Mouse (Mus musculus): ENCODE data around the gene Mapk7.

The Mapk7 gene

DNA sequence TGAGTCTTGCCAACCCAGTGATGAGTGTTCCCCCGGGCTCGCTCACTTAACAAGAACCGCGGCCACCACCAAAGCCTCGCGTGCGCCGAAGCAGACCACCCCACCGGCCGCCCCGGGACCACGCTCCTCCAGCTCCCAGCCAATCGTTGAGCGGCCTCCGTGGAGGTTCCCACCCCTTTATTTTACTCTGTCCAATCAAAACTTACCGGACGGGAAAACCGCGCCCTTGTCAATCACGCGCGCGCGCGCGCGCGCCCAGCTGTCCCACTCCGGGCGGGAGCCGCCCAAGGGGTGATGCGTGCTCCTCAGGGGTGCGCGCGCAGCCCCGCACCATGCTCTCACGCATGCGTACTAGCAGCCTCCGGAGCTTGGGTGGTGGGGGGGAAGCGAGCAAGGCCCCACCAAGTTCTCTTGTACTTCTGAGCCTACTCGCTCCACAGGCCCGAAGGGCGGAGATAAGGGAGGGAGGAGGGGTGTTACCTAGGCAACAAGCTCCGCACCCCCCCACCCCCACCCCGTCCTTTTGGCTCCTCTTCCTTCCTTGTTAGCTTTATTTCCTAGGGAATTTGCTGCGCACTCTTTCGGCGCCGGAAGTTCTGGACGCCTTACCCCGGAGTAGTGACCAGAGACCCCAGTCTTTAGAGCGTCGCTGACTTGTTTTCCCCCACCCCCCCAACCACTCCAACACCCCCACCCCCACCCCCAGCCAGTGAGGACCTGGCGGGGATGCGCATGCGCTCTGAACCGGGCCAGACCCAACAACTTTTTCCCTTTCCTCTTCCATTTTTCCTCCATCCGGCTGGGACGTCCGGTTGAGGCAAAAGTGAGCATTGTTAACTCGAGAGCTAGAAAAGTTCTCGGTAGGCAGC lies at the start of gene Mapk7:
TSS of gene Mapk7 (minus strand) at position 278 of the 869 bp plus-strand sequence.
- in situ Hi-C loops (cut with MboI, MseI), result no loop called here

DNA sequence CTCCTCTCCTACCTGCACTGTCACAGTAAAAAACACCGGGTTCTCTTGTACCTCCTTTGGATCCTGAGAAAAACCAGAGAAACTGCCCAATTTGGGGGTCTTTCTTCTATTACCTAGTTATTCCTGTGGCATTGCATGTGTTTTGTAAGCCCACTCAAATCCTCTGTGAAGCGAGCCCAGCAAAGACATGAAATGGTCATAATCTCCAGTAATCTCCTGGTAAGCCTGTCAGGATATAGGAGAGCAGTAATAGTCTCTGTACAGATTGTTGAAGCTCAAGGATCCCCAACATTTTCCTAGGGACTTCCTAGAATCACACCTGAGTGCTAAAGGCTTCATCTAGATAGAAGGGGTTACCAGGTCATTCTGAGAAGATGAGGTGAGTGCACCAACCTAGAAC lies 46.9 kb upstream of the Mapk7 start:
- in situ Hi-C loops (cut with MboI, MseI), result no loop called here

DNA sequence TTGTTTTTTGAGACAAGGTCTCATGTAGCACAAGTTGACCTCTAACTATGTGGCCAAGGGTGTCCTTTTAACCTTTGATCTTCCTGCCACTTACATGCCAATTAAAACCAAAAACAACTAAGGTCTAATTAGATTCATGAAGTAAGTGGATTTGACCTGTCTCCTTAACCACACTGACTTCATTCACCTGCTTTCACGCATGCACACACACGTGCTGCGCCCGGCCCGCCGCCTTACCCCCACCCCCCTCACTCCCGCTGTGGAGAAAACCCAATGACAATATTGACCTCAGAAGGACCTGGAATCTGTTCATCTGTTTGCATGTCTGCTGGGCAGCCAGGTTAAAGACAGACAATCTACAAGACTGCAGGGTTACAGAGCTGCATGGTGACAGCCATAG lies 46.4 kb upstream of the Mapk7 start:
- in situ Hi-C loops (cut with MboI, MseI), result no loop called here

DNA sequence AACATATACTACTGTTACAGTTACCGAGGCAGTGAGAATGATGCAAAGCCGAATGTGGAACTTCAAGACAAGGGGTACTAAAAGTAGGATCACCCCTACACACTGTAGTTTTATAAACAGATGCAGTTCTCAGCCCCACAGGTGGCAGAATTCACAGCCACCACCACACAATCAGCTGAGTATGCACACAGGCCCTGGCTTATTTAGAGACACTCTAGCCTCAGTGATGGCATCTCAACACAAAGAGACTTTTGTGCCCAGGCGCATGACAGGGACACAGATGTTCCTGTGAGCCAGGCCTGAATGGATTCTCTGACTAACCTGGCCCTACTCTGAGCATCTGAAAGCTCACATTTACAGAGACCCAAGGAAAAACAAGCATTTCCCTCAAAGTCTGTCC lies 43.2 kb upstream of the Mapk7 start:
- in situ Hi-C loops (cut with MboI, MseI), result no loop called here

DNA sequence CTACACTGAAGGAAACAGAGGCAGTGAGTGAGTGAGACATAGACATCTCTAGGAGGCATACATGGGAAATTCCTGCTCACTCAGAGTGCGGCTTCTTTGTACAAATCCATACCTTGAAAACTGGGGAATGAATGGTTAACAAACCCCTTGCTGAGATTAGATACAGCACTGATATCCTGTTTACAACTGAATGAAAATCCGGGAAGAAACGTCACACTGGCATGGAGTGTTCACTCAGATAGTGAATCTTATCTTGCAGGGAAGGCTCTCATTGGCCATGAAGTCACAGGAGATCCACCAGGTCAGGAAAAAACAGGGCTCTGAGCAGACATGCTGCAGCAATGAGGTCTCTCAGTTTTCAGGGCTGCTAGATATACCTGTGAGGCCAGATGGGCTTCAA lies 42.7 kb upstream of the Mapk7 start:
- in situ Hi-C loops (cut with MboI, MseI), result no loop called here

DNA sequence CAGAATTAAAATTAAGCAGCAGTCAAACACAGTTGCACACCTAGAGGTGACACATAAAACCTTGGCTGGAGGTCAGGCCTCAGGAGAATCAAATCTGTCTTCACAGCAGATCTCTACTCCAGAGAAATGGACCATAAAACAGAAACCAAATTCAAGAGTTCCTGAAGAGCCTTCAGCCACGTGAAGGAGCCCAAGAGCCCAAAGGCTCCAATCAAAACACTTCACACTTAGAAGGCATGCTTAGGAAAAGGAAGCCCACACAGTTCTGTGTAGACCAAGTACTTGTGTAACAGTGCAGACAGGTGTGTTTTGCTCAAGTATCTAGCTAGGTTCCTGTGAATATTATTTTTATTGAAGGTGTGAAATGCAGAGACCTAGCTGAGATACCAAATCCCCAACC lies 41.3 kb upstream of the Mapk7 start:
- in situ Hi-C loops (cut with MboI, MseI), result no loop called here

DNA sequence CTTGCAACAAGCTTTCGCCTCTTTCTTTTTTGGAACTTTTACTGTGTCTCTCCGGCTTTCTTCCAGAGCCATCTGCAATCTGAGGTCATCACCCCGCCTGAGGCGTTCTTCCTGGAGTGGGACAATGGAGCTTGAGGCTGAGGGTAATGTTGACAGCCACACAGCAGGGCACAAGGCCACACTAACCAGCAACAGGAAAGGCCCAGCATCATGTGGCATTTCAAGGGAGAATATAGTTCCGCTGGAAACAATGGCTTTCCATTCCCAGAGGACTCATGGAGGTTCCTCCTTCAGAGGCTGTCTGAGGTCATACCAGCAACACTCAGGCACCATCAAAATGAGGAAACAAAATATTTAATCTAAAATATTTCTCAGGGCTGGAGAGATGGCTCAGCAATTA lies 39.4 kb upstream of the Mapk7 start:
- in situ Hi-C loops (cut with MboI, MseI), result no loop called here

DNA sequence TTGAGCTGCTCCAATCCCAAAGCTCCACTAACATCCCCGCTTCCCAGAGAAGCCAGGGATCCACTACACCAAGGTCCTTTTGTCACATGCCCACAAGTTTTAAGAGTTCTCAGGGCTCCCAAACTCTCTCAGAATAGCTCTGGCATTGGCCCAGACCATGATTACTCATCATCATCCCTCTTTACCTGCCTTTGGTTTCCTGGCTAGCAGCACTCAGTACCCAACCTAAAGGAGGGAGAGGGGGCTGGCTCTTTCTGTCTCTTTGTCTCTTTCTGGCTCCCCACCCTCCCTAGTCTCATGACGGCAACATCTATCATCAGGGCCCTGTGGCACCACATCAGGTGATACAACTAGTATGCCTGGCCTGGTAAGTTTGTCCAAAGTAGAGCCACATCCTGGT lies 38.6 kb upstream of the Mapk7 start:
- in situ Hi-C loops (cut with MboI, MseI), result no loop called here

DNA sequence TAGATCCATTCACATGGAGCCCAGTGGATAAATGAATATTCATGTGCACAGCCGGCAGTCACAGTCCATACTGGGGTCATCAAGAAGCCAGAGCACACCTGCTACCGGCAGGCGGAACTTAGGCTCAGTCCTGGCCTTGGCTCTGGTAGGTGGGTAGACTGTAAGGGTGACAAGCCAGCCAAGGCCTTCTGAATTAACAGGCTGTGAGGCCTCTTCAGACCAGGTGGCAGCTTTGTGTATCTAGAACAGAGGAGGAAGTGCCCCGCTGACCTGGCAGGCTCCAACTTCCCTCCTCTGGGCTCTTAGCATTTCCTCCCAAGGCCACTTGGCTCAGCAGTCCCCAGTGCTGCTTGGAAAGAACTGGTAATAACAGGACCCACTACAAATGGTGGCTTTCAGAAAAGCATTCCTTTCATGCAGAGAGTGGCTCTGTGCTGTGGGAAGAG lies 35.1 kb upstream of the Mapk7 start:
- in situ Hi-C loops (cut with MboI, MseI), result no loop called here

DNA sequence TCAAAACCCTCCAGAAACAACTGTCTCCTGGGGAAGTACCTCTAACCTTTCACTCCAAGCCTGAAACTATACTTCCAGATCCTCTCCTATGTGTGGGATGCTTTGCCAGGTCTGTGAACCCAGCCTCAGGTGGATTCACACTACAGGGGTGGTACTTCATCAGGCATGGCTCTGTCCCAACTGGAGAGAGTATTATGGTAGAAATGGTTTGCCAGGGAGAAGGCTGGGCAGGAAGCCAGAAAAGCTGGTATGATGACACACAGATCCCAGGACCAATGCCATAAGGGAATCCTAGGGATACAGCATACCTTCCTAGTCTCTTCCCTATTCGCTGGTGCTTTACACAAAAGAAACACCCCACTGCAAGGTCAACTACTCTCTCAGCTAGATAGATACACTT lies 32.7 kb upstream of the Mapk7 start:
- in situ Hi-C loops (cut with MboI, MseI), result no loop called here

DNA sequence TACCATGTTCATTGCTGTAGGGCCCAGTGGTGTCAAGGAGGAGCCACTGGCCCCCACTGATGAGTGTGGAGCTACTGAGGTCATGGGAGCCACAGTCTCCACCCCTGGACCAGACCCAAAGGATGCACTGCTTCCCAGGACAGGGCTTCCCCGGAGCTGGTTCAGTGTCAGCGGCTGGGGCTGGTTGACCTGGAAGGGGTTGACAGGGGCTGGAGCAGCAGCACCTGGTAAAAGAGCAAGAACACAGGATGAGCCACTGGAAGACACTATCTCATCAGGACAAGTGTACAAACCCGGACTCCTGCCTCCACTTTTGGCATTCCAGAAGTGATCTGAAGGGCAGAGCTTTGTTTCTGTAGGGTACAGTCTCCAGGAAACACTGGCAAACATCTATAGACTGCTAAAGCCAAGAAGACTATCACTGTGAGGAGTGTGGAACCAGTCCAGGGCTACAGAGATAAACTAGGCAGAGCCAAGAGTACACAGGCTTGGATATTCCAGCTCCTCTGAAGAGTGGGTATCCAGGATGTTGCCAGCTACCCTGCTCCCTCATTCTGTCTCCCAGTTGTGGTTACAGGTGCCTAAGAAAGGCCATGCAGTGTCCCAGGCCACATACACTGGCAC lies 25.4 kb upstream of the Mapk7 start:
- in situ Hi-C loops (cut with MboI, MseI), result no loop called here

DNA sequence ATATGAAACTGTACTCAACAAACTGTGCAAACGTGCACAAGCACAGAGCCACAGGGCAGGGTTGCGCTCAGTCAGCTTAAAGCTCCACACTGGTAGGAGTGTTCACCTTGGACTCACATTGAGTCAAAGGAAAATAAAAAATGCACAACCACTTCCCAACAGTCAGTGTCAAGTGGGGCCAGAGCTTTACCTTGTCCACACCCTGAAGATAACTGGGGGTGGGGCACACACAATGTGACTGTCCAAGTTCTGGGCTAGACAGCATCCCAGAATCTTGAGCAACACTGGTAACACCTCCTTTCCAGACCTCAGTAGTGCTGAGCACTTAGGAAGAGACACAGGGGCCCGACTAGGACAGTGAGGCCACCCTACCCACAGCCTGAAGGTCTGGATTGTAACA lies 24.7 kb upstream of the Mapk7 start:
- in situ Hi-C loops (cut with MboI, MseI), result no loop called here

DNA sequence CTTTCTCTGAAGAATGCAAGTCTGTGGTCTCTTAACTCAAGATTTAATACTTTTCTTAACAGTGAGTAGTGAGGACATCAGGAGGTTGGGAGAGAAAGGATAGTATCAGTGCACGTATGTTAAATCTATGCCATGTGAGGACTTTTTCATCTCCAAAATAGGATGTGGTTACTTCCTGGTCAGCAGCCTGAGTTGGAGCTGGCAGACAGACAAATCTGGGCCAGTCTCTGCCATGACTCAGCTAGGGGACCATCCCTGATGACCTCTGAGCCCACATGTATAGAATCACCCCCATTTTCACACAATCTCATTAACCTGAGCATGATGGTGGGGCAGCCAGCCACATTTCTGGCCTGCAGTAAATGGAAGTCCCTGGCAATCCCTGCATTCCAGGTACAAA lies 23.8 kb upstream of the Mapk7 start:
- in situ Hi-C loops (cut with MboI, MseI), result no loop called here

DNA sequence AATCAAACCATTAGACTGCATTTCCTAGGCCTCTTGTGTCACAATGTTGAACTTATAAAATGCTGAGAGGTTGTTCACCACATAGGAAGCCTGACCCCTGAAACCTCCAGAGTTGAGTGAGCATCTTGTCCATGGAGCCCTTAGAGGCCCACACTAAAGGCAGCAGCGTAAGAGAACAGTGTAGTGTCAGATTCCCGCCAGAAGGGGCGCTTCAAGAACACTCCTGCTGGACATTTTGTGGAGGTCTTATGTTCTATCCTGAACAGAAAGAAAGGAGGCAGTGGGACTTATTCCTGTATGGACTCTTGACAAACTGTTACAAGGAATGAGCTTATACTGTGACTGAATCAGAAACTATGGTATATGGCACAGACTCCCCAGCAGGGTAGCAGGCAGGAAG lies 20.7 kb upstream of the Mapk7 start:
- in situ Hi-C loops (cut with MboI, MseI), result no loop called here

DNA sequence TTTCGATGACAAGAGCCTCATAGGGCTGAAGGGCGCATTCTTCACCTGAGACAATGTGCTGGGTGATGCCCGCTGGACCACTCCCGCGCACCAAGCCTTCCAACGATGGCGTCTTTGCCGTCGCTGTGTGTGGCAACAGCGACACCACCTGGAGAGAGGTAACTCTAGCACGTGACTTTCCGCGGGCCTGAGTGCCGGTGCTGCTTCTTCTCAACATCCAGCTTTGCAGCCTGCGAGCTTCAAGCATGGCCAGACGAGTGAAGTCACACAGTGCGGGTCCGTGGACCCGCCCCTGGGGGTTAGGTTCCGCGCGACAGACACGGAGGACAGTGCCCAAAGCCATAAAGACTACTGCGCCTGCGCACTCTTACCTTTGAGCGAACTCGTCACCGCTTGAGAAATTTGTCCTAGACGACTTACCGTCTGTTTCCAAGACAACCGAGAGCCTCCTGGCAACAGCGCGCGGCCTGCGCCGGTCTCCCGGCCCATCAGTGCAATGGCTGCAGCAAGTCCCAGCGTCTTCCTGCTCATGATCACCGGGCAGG lies 10.6 kb upstream of the Mapk7 start, which contains the start of gene B9d1:
TSS of gene B9d1 (plus strand) at position 432 of the 545 bp plus-strand sequence.
- in situ Hi-C loops (cut with MboI, MseI), result loop anchor here (5.0 kb wide), 1 partner anchor 92 kb away; no protein-coding TSS in a partner anchor

DNA sequence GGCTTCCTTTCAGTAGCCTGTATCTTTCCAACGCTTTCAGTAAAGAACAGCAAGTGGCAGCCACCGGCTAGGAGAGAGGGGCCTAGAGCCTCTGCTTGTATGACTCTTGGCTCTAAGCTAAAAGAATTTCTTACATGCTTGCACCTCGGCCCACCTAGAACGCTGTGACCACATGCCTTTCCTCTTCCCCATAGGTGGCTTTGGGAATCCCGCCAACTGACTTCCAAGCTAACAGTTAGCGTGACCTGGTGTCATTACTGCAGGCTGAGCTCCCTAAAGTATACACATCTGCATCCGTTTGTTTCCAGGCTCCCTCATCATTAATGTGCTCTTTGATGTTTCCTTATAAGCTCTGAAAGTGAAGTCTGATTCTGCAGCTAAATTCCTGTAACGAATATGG lies 9.7 kb upstream of the Mapk7 start:
- in situ Hi-C loops (cut with MboI, MseI), result no loop called here

DNA sequence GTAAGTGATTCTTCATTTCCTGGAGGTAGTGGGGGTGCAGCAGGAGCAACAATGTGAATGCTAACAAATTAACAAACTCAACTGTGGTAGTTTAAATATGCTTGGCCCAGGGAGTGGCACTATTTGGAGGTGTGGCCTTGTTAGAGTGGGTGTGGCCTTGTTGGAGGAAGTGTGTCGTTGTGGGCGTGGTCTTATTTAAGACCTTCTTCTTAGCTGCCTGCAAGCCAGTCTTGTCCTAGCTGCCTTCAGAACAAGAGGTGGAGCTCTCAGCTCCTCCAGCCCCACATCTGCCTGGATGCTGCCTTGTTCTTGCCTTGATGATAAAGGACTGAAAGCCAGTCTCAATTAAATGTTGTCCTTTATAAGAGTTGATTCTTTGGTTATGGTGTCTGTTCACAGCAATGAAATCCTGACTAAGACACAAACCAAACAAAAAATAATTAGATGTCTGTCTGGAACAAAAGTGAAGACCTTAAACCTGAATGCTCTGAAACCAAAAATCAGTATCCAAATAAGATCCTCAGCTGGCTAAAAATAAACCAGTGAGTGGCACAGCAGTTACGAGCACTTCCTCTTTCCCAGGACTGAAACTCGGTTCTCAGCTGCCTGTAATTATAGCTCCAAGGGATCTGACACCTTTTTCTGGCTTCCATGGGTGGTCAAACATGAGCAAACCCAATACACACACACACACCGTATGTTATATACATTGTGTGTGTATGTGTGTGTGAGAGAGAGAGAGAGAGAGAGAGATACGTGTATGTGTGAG lies 4.7 kb upstream of the Mapk7 start:
- in situ Hi-C loops (cut with MboI, MseI), result no loop called here

DNA sequence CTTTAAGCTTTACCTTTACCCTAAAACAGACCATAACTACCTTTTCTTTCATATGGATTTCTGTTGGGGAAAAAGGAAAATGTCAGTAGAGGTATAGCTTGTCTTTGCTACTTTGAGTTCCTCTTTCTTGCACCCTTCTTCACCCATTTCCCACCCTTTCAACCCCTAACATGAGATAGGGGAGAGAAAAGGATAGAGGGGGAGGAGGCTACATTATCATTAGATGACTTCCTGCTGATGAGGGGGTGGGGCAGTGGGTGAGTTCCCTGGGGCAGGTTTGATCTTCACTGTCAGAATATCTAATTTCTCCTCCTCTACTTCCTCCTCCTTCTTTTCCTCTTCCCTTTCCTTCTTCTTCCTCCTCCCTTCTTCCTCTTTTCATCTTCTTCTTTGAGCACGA lies 3.3 kb upstream of the Mapk7 start:
- in situ Hi-C loops (cut with MboI, MseI), result no loop called here

DNA sequence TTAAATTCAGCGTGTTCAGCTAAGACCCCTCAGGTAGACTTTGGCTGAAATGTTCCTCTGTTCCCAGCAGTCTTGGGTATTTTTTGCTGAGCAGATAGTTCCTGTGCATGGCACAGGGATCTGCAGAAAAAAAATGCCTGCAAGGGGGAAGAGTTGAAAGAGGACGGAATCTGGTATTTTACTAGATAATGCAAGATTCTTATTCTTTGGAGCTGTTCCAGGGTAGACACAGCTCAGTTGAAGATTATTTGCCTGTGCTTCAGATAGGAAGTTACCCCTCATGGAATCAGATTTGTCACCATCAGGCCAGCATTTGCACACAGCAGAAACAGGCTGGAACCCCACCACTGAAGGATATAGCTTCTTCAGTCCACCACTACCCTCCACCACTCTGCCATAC lies 1.3 kb upstream of the Mapk7 start:
- in situ Hi-C loops (cut with MboI, MseI), result no loop called here

DNA sequence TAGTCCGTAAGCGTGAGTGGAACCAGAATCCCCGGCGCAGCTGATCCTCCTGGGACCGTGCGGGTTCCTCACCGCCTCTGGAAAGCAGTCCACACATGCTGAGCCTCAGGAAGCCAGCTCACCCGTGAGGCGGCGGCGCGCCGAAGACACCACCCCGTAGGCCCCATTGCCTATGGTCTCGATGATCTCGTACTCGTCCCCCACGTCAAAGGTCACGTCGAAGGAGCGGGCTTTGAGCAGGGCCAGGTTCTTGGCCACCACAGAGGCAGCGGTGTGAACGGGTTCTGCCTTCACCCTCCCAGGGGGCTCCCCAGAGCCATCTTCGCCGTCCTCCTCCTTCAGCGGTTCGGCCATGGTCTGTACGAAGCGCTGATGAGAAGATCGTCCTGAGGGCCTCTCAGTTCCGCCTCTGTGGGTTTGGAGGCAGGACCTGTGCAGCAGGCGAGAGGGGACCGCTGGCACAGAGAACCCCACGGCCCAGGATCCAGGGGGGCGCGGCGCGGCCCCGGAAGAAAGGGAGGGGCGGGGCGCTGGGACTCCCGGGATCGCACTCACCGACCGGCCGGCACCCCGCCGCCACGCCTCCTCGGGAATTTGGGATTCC lies 579 bp downstream of the Mapk7 start:
- in situ Hi-C loops (cut with MboI, MseI), result no loop called here

DNA sequence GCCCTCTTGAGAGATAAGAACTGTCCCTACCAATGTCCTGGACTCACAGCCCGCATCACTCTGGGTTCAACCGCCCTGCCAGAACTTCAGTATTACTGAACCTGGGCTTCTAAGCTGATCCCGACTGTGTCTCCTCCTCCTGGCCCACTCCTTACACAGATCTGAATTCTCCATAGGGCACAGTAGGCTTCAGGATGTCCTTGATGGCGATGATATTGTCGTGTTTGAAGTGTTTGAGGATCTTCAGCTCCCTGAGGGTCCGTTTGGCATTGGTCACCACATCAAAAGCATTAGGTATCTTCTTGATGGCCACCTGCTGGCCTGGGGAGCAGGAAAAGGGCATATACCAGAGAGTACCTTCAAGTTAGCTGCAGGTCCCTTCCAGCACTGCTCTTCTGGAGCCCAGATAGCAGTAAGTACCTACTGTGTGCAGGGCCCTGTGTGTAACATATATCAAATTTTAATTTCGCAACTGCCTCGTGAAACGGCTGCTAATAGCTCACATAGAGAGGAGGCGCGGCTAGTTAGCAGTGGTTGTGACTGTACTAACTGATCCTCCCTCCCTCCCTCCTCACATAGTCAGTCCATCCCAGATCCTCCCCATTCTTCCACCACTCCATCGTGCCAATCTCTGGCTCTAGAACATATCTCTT lies 1.3 kb downstream of the Mapk7 start:
- in situ Hi-C loops (cut with MboI, MseI), result no loop called here

Data from T-helper 2 cell (primary cell).